Mouse (Mus musculus) liver, embryonic 13.5 days (tissue): ENCODE data around the gene Atoh7. TPM values are rescaled to one million over a fixed set of nuclear protein-coding genes. Genes with fewer than 3 reads are reported as not detected.

Experiments
- ATAC-seq: fragments of 200-750 bp; cut with Nextera tagmentation; 2 replicates; pipeline ENCODE4 v1.8.0; 2017; ENCODE audit warnings: low read depth, mild to moderate bottlenecking, moderate number of reproducible peaks, moderate library complexity
- DNase-seq: peaks from one replicate; pipeline ENCODE4 v3.0.0; 2022
- H3K27ac ChIP-seq: fragments of 300-500 bp; sonication (generic); 2 replicates; pipeline ENCODE4 v1.5.1; 2015; ENCODE audit warnings: moderate library complexity, mild to moderate bottlenecking, inconsistent platforms
- H3K27me3 ChIP-seq: fragments of 300-500 bp; sonication (generic); 2 replicates; pipeline ENCODE4 v1.6.1; 2015; ENCODE audit warnings: mild to moderate bottlenecking, inconsistent platforms
- H3K36me3 ChIP-seq: fragments of 300-500 bp; sonication (generic); 2 replicates; pipeline ENCODE4 v1.6.1; 2015; ENCODE audit warnings: mild to moderate bottlenecking, inconsistent platforms
- H3K4me1 ChIP-seq: fragments of 300-500 bp; sonication (generic); replicated peaks from 2 replicates; pipeline ENCODE4 v1.6.1; 2015; ENCODE audit warnings: inconsistent platforms
- H3K4me2 ChIP-seq: fragments of 300-500 bp; sonication (generic); 2 replicates; pipeline ENCODE4 v1.6.1; 2015; ENCODE audit warnings: inconsistent platforms, mild to moderate bottlenecking, moderate library complexity
- H3K4me3 ChIP-seq: fragments of 300-500 bp; sonication (generic); replicated peaks from 2 replicates; pipeline ENCODE4 v1.5.1; 2015; ENCODE audit warnings: mild to moderate bottlenecking, inconsistent platforms
- H3K9ac ChIP-seq: fragments of 300-500 bp; sonication (generic); 2 replicates; pipeline ENCODE4 v1.6.1; 2015; ENCODE audit warnings: mild to moderate bottlenecking, inconsistent platforms
- H3K9me3 ChIP-seq: fragments of 300-500 bp; sonication (generic); replicated peaks from 2 replicates; pipeline ENCODE4 v1.6.1; 2016; ENCODE audit warnings: inconsistent platforms
- WGBS: fragments of 180-500 bp; shearing (Covaris S2); methylation state at CpG from one replicate; pipeline ENCODE4 v1.1.7; 2015; ENCODE audit not compliant: insufficient replicate concordance; 5-methylcytosine and 5-hydroxymethylcytosine counted together
- polyA plus RNA-seq: library from polyadenylated mRNA; unstranded; fragments of >200 nt; fragmentation: Nextera tagmentation; extraction: Ambion mirVana; gene quantifications from 2 replicates; pipeline ENCODE4 v1.2.1, GENCODE M21; 2015

The Atoh7 gene
- polyA plus RNA-seq, 1 experiment from 2014 or later: not detected

- no peak overlapping the region for H3K27ac ChIP-seq
- H3K4me2 ChIP-seq: peak overlapping the region; percentile 67
- 0 out of 2 replicates have a peak, but pooled peaks cover 2% of the 10 kb centered on the region for H3K4me1 ChIP-seq
- H3K27me3 ChIP-seq: peaks cover 51% of the 10 kb centered on the region
- no peaks in the 10 kb centered on the region for H3K9me3 ChIP-seq
- peak overlapping the region; percentile 55 for H3K4me3 ChIP-seq
- no peak for DNase-seq
- ATAC-seq: no peak
- H3K36me3 ChIP-seq: no peaks in the 10 kb centered on the region
- WGBS: 1% methylated on average over 62 of the region's 62 CpGs
- H3K9ac ChIP-seq: 0 out of 2 replicates have a peak overlapping the region, but pooled peaks have one; percentile 18
Observed at GRCm38 (mm10) chr10:63099941-63100562, 601 bp downstream of the Atoh7 start.

- Histone ChIP-seq H3K4me3 (peak overlapping the region; percentile 55), H3K27ac (no peak overlapping the region), H3K36me3 (no peaks in the 10 kb centered on the region), H3K4me1 (0 out of 2 replicates have a peak, but pooled peaks cover 2% of the 10 kb centered on the region), H3K9me3 (no peaks in the 10 kb centered on the region), H3K9ac (0 out of 2 replicates have a peak overlapping the region, but pooled peaks have one; percentile 18), H3K27me3 (peaks cover 48% of the 10 kb centered on the region), H3K4me2 (peak overlapping the region; percentile 67)
- WGBS: 22% methylated on average over 9 of the region's 9 CpGs
- no peak for DNase-seq
- no peak for ATAC-seq
Observed at GRCm38 (mm10) chr10:63100657-63101056, 1.2 kb downstream of the Atoh7 start.

- H3K27ac ChIP-seq: no peak overlapping the region
- 46% methylated on average over 5 of the region's 5 CpGs for WGBS
- H3K36me3 ChIP-seq: no peaks in the 10 kb centered on the region
- no peaks in the 10 kb centered on the region for H3K4me1 ChIP-seq
- ATAC-seq: no peak
- H3K27me3 ChIP-seq: no peaks in the 10 kb centered on the region
- H3K4me2 ChIP-seq: no peak overlapping the region
- no peak overlapping the region for H3K9ac ChIP-seq
- no peak overlapping the region for H3K4me3 ChIP-seq
- no peaks in the 10 kb centered on the region for H3K9me3 ChIP-seq
- no peak for DNase-seq
Observed at GRCm38 (mm10) chr10:63113027-63113604, 13.7 kb downstream of the Atoh7 start.

- WGBS: 61% methylated on average over 6 of the region's 6 CpGs
- Histone ChIP-seq H3K9me3 (no peaks in the 10 kb centered on the region), H3K27me3 (no peaks in the 10 kb centered on the region), H3K27ac (no peak overlapping the region), H3K36me3 (no peaks in the 10 kb centered on the region), H3K4me2 (no peak overlapping the region), H3K4me3 (no peak overlapping the region), H3K9ac (no peak overlapping the region), H3K4me1 (no peaks in the 10 kb centered on the region)
- no peak for DNase-seq
- no peak for ATAC-seq
Observed at GRCm38 (mm10) chr10:63113716-63114360, 14.4 kb downstream of the Atoh7 start.

- 69% methylated on average over 15 of the region's 15 CpGs for WGBS
- no peaks in the 10 kb centered on the region for H3K36me3 ChIP-seq
- no peak overlapping the region for H3K4me3 ChIP-seq
- no peaks in the 10 kb centered on the region for H3K27me3 ChIP-seq
- H3K9ac ChIP-seq: no peak overlapping the region
- no peak overlapping the region for H3K4me2 ChIP-seq
- ATAC-seq: no peak
- no peaks in the 10 kb centered on the region for H3K9me3 ChIP-seq
- H3K27ac ChIP-seq: no peak overlapping the region
- DNase-seq: no peak
- no peaks in the 10 kb centered on the region for H3K4me1 ChIP-seq
Observed at GRCm38 (mm10) chr10:63115881-63116280, 16.4 kb downstream of the Atoh7 start.

- WGBS: 84% methylated on average over 9 of the region's 9 CpGs
- no peak for DNase-seq
- H3K4me1 ChIP-seq: no peaks in the 10 kb centered on the region
- ATAC-seq: no peak
- H3K27ac ChIP-seq: no peak overlapping the region
- H3K36me3 ChIP-seq: no peaks in the 10 kb centered on the region
- no peak overlapping the region for H3K9ac ChIP-seq
- H3K9me3 ChIP-seq: no peaks in the 10 kb centered on the region
- no peaks in the 10 kb centered on the region for H3K27me3 ChIP-seq
- H3K4me2 ChIP-seq: no peak overlapping the region
- H3K4me3 ChIP-seq: no peak overlapping the region
Observed at GRCm38 (mm10) chr10:63116376-63116775, 16.9 kb downstream of the Atoh7 start.

- no peak overlapping the region for H3K27ac ChIP-seq
- no peaks in the 10 kb centered on the region for H3K36me3 ChIP-seq
- no peaks in the 10 kb centered on the region for H3K4me1 ChIP-seq
- DNase-seq (no peak), ATAC-seq (no peak)
- no peak overlapping the region for H3K4me2 ChIP-seq
- no peaks in the 10 kb centered on the region for H3K27me3 ChIP-seq
- no peaks in the 10 kb centered on the region for H3K9me3 ChIP-seq
- 73% methylated on average over 8 of the region's 8 CpGs for WGBS
- no peak overlapping the region for H3K4me3 ChIP-seq
- no peak overlapping the region for H3K9ac ChIP-seq
Observed at GRCm38 (mm10) chr10:63117583-63117982, 18.1 kb downstream of the Atoh7 start.

- H3K4me2 ChIP-seq: no peak overlapping the region
- no peaks in the 10 kb centered on the region for H3K9me3 ChIP-seq
- H3K4me3 ChIP-seq: no peak overlapping the region
- H3K27me3 ChIP-seq: no peaks in the 10 kb centered on the region
- ATAC-seq (no peak), DNase-seq (no peak)
- 51% methylated on average over 14 of the region's 14 CpGs for WGBS
- H3K9ac ChIP-seq: no peak overlapping the region
- no peaks in the 10 kb centered on the region for H3K4me1 ChIP-seq
- no peaks in the 10 kb centered on the region for H3K36me3 ChIP-seq
- H3K27ac ChIP-seq: no peak overlapping the region
Observed at GRCm38 (mm10) chr10:63119916-63120315, 20.5 kb downstream of the Atoh7 start.

- H3K4me3 ChIP-seq: no peak overlapping the region
- WGBS: 75% methylated on average over 14 of the region's 14 CpGs
- no peak overlapping the region for H3K27ac ChIP-seq
- H3K27me3 ChIP-seq: no peaks in the 10 kb centered on the region
- no peaks in the 10 kb centered on the region for H3K4me1 ChIP-seq
- no peak; the same call in 1 of the 2 replicates for ATAC-seq
- no peaks in the 10 kb centered on the region for H3K9me3 ChIP-seq
- H3K9ac ChIP-seq: no peak overlapping the region
- no peaks in the 10 kb centered on the region for H3K36me3 ChIP-seq
- H3K4me2 ChIP-seq: no peak overlapping the region
- DNase-seq: no peak
Observed at GRCm38 (mm10) chr10:63121961-63122360, 22.5 kb downstream of the Atoh7 start.

GRCm38 (mm10) chr10:63122516-63122915, 23.1 kb downstream of the Atoh7 start:
- Histone ChIP-seq H3K4me3 (no peak overlapping the region), H3K36me3 (no peaks in the 10 kb centered on the region), H3K27ac (no peak overlapping the region), H3K4me1 (no peaks in the 10 kb centered on the region), H3K9ac (no peak overlapping the region), H3K9me3 (no peaks in the 10 kb centered on the region), H3K4me2 (no peak overlapping the region), H3K27me3 (no peaks in the 10 kb centered on the region)
- 33% methylated on average over 8 of the region's 8 CpGs for WGBS
- ATAC-seq: no peak; the same call in 1 of the 2 replicates
- DNase-seq: no peak

- Histone ChIP-seq H3K4me2 (no peak overlapping the region), H3K27ac (no peak overlapping the region), H3K4me3 (no peak overlapping the region), H3K9me3 (no peaks in the 10 kb centered on the region), H3K9ac (no peak overlapping the region), H3K27me3 (no peaks in the 10 kb centered on the region), H3K36me3 (no peaks in the 10 kb centered on the region), H3K4me1 (no peaks in the 10 kb centered on the region)
- WGBS: 62% methylated on average over 8 of the region's 8 CpGs
- ATAC-seq (no peak), DNase-seq (no peak)
Observed at GRCm38 (mm10) chr10:63123141-63123540, 23.7 kb downstream of the Atoh7 start.
